Mouse (Mus musculus): ENCODE results near the gene Zzz3. TPM values are rescaled to one million over a fixed set of nuclear protein-coding genes. Genes with fewer than 3 reads are reported as not detected.

Gene Zzz3
- polyA plus RNA-seq, 1 experiment, result 13.3 TPM

GRCm38 (mm10) chr3:152508419-152508993, 113.2 kb downstream of the Zzz3 start:
- Histone ChIP-seq H3K4me3 (ENCODE audit: low read depth, low read length) (no peak overlapping the region), H3K27ac (ENCODE audit: insufficient read depth, low read depth, low read length) (no peak overlapping the region), H3K27me3 (ENCODE audit: control insufficient read depth, insufficient read depth, low read length) (no peaks in the 10 kb centered on the region), H3K36me3 (ENCODE audit: control insufficient read depth, insufficient read depth, low read length) (no peaks in the 10 kb centered on the region), H3K4me1 (ENCODE audit: control insufficient read depth, insufficient read depth, insufficient read length, low read length) (no peaks in the 10 kb centered on the region)
- TF ChIP-seq CTCF (IDR thresholded peaks at IDR 0.05; ENCODE audit: extremely low read depth, insufficient read length, insufficient replicate concordance, low read depth, low read length) (no peak), POLR2A (IDR thresholded peaks at IDR 0.05; ENCODE audit: low read depth, low read length) (no peak)
- 87% methylated on average over 12 of the region's 12 CpGs for WGBS

GRCm38 (mm10) chr3:152509268-152509667, 114.0 kb downstream of the Zzz3 start:
- no peak overlapping the region for H3K4me3 ChIP-seq (ENCODE audit: low read depth, low read length)
- WGBS, result 75% methylated on average over 7 of the region's 7 CpGs
- TF ChIP-seq CTCF (IDR thresholded peaks at IDR 0.05; ENCODE audit: extremely low read depth, insufficient read length, insufficient replicate concordance, low read depth, low read length) (no peak), POLR2A (IDR thresholded peaks at IDR 0.05; ENCODE audit: low read depth, low read length) (no peak)

More at GRCm38 (mm10) chr3:152509268-152509667, 114.0 kb downstream of the Zzz3 start:
- H3K27ac ChIP-seq (ENCODE audit: insufficient read depth, low read depth, low read length), result no peak overlapping the region
- no peaks in the 10 kb centered on the region for H3K36me3 ChIP-seq (ENCODE audit: control insufficient read depth, insufficient read depth, low read length)
- no peaks in the 10 kb centered on the region for H3K27me3 ChIP-seq (ENCODE audit: control insufficient read depth, insufficient read depth, low read length)
- no peaks in the 10 kb centered on the region for H3K4me1 ChIP-seq (ENCODE audit: control insufficient read depth, insufficient read depth, insufficient read length, low read length)

Other genes with a start within 250 kb of the Zzz3 start
- gene Gipc2, start 229.2 kb upstream of the Zzz3 start, polyA plus RNA-seq (2012; rRNA removed), result 52.0 and 121 TPM in 2 replicates
- gene Dnajb4, start 185.2 kb upstream of the Zzz3 start, polyA plus RNA-seq (2012; rRNA removed), result 0.48 and 1.4 TPM in 2 replicates
- gene Fubp1, start 185.1 kb upstream of the Zzz3 start, polyA plus RNA-seq (2012; rRNA removed), result 9.3 and 18.4 TPM in 2 replicates
- 0.05 TPM in 1 of 2 replicates, not detected in the other for gene Nexn, start 129.1 kb upstream of the Zzz3 start, polyA plus RNA-seq (2012; rRNA removed)
- 2.9 and 6.7 TPM in 2 replicates for gene Miga1, start 55.1 kb upstream of the Zzz3 start, polyA plus RNA-seq (2012; rRNA removed)
- 6.5 and 12.4 TPM in 2 replicates for gene Usp33, start 49.0 kb upstream of the Zzz3 start, polyA plus RNA-seq (2012; rRNA removed)